Mouse (Mus musculus) sigmoid colon, adult 10 weeks (tissue): Measurements from ENCODE around the gene Suco. TPM values are rescaled to one million over a fixed set of nuclear protein-coding genes. Genes with fewer than 3 reads are reported as not detected.

ENCODE experiments used
- polyA plus RNA-seq: library from polyadenylated mRNA; stranded (reverse); fragments of 350-450 nt; fragmentation: Illumina TruSeq; extraction: RNeasy Lipid Tissue Mini Kit (QIAGEN cat#74804); gene quantifications from one replicate; pipeline ENCODE4 v1.2.3, GENCODE M21; 2014; ENCODE audit warnings: low read depth, low replicate concordance

The Suco gene
- 128 TPM for polyA plus RNA-seq

GRCm38 (mm10) chr1:161876553-161877447, at the start of gene Suco:
Gene Suco (minus strand): TSS chr1:161876682.

GRCm38 (mm10) chr1:161788339-161788738, 88.1 kb downstream of the Suco start, which contains the start of gene Fasl:
Gene Fasl (minus strand): TSS chr1:161788495.

Other genes starting within 250 kb of the Suco start
- 0.44 TPM for gene Fasl, start 88.2 kb downstream of the Suco start, polyA plus RNA-seq
- gene Pigc, start 92.5 kb upstream of the Suco start, polyA plus RNA-seq, result 36.8 TPM
- not detected for gene 4930558K02Rik, start 103.0 kb upstream of the Suco start, polyA plus RNA-seq